Mouse (Mus musculus) embryonic facial prominence, embryonic 11.5 days (tissue): Measurements from ENCODE around the gene Cxcl14. TPM values are rescaled to one million over a fixed set of nuclear protein-coding genes. Genes with fewer than 3 reads are reported as not detected.

Experiments used
- ATAC-seq: fragments of 200-750 bp; cut with Nextera tagmentation; replicated peaks from 2 replicates; pipeline ENCODE4 v1.8.0; 2017; ENCODE audit warnings: low read depth; ENCODE audit not compliant: insufficient number of reproducible peaks, low FRiP score, low TSS enrichment
- DNase-seq: peaks from one replicate; pipeline ENCODE4 v3.0.0-alpha.2; 2015; ENCODE audit warnings: low spot score
- H3K27ac ChIP-seq: fragments of 300-500 bp; sonication (generic); replicated peaks from 2 replicates; pipeline ENCODE4 v1.5.1; 2014; ENCODE audit warnings: mild to moderate bottlenecking, low read depth, low read length, control low read depth
- H3K27me3 ChIP-seq: fragments of 300-500 bp; sonication (generic); 2 replicates; pipeline ENCODE4 v1.6.1; 2014; ENCODE audit warnings: mild to moderate bottlenecking, low read length, moderate library complexity, mixed read lengths; ENCODE audit not compliant: control insufficient read depth, insufficient read depth
- H3K36me3 ChIP-seq: fragments of 300-500 bp; sonication (generic); replicated peaks from 2 replicates; pipeline ENCODE4 v1.6.1; 2014; ENCODE audit warnings: low read depth, mild to moderate bottlenecking, low read length, moderate library complexity, mixed read lengths; ENCODE audit not compliant: control insufficient read depth, insufficient read depth
- H3K4me1 ChIP-seq: fragments of 300-500 bp; sonication (generic); 2 replicates; pipeline ENCODE4 v1.6.1; 2014; ENCODE audit warnings: low read length, mixed read lengths; ENCODE audit not compliant: control insufficient read depth, insufficient read depth
- H3K4me2 ChIP-seq: fragments of 300-500 bp; sonication (generic); 2 replicates; pipeline ENCODE4 v1.6.1; 2014; ENCODE audit warnings: low read depth, mild to moderate bottlenecking, control low read depth, low read length, moderate library complexity
- H3K4me3 ChIP-seq: fragments of 300-500 bp; sonication (generic); 2 replicates; pipeline ENCODE4 v1.5.1; 2014; ENCODE audit warnings: low read depth, low read length, control low read depth
- H3K9ac ChIP-seq: fragments of 300-500 bp; sonication (generic); replicated peaks from 2 replicates; pipeline ENCODE4 v1.6.1; 2014; ENCODE audit warnings: mild to moderate bottlenecking, control low read depth, low read length
- H3K9me3 ChIP-seq: fragments of 300-500 bp; sonication (generic); replicated peaks from 2 replicates; pipeline ENCODE4 v1.6.1; 2016; ENCODE audit warnings: mild to moderate bottlenecking, low read length, inconsistent platforms, mixed read lengths; ENCODE audit not compliant: control insufficient read depth
- WGBS: fragments of 180-500 bp; shearing (Covaris S2); extraction: QIAGEN DNeasy Blood & Tissue Kit; methylation state at CpG from one replicate; pipeline ENCODE4 v1.1.7; 2014; 5-methylcytosine and 5-hydroxymethylcytosine counted together
- polyA plus RNA-seq: library from polyadenylated mRNA; unstranded; fragments of >200 nt; fragmentation: Nextera tagmentation; extraction: Ambion mirVana; gene quantifications from 2 replicates; pipeline ENCODE4 v1.2.1, GENCODE M21; 2014

Cxcl14 gene
- polyA plus RNA-seq, 1 experiment from 2014 or later: 104 TPM

GRCm38 (mm10) chr13:56267396-56267795, 29.0 kb downstream of the Cxcl14 start:
- Histone ChIP-seq H3K27me3 (peaks cover 2% of the 10 kb centered on the region; the same call in 1 of the 2 replicates), H3K4me3 (no peak overlapping the region), H3K36me3 (no peaks in the 10 kb centered on the region), H3K4me1 (no peaks in the 10 kb centered on the region), H3K4me2 (no peak overlapping the region), H3K27ac (no peak overlapping the region), H3K9ac (no peak overlapping the region), H3K9me3 (no peaks in the 10 kb centered on the region; the same call in 1 of the 2 replicates)
- no peak for DNase-seq
- 80% methylated on average over 4 of the region's 4 CpGs for WGBS
- no peak for ATAC-seq

- Histone ChIP-seq H3K4me2 (no peak overlapping the region), H3K27ac (no peak overlapping the region), H3K9ac (no peak overlapping the region), H3K9me3 (no peaks in the 10 kb centered on the region; the same call in 1 of the 2 replicates), H3K27me3 (peaks cover 9% of the 10 kb centered on the region; the same call in 1 of the 2 replicates), H3K4me3 (no peak overlapping the region), H3K36me3 (no peaks in the 10 kb centered on the region), H3K4me1 (no peaks in the 10 kb centered on the region)
- 43% methylated on average over 8 of the region's 8 CpGs for WGBS
- ATAC-seq: no peak; the same call in 1 of the 2 replicates
- DNase-seq: peak; percentile 68
These were observed 29.9 kb downstream of the Cxcl14 start for GRCm38 (mm10) chr13:56266435-56266834.

- ATAC-seq (no peak), DNase-seq (no peak)
- H3K36me3 ChIP-seq: no peaks in the 10 kb centered on the region
- no peak overlapping the region for H3K9ac ChIP-seq
- no peaks in the 10 kb centered on the region for H3K4me1 ChIP-seq
- no peaks in the 10 kb centered on the region for H3K9me3 ChIP-seq
- WGBS: 70% methylated on average over 5 of the region's 5 CpGs
- H3K27ac ChIP-seq: no peak overlapping the region
- peaks cover 15% of the 10 kb centered on the region for H3K27me3 ChIP-seq
- H3K4me3 ChIP-seq: no peak overlapping the region
- H3K4me2 ChIP-seq: no peak overlapping the region
These were observed 30.7 kb downstream of the Cxcl14 start for GRCm38 (mm10) chr13:56265661-56266060.

GRCm38 (mm10) chr13:56262269-56262668, 34.1 kb downstream of the Cxcl14 start:
- Histone ChIP-seq H3K9ac (no peak overlapping the region), H3K27me3 (peaks cover 49% of the 10 kb centered on the region), H3K4me3 (no peak overlapping the region), H3K9me3 (no peaks in the 10 kb centered on the region), H3K36me3 (no peaks in the 10 kb centered on the region), H3K4me2 (no peak overlapping the region), H3K27ac (no peak overlapping the region), H3K4me1 (peaks cover 6% of the 10 kb centered on the region)
- ATAC-seq: no peak
- WGBS: 46% methylated on average over 4 of the region's 4 CpGs
- no peak for DNase-seq

- Histone ChIP-seq H3K9me3 (no peaks in the 10 kb centered on the region), H3K36me3 (no peaks in the 10 kb centered on the region), H3K27me3 (peaks cover 68% of the 10 kb centered on the region), H3K27ac (no peak overlapping the region), H3K4me1 (peaks cover 6% of the 10 kb centered on the region), H3K4me2 (no peak overlapping the region), H3K4me3 (no peak overlapping the region), H3K9ac (no peak overlapping the region)
- DNase-seq (no peak), ATAC-seq (peak; percentile 35)
- WGBS: 3% methylated on average over 17 of the region's 17 CpGs
These were observed 36.0 kb downstream of the Cxcl14 start for GRCm38 (mm10) chr13:56260344-56260780.

GRCm38 (mm10) chr13:56259926-56260250, 36.5 kb downstream of the Cxcl14 start:
- H3K36me3 ChIP-seq: no peaks in the 10 kb centered on the region
- H3K27ac ChIP-seq: no peak overlapping the region
- no peak for DNase-seq
- no peaks in the 10 kb centered on the region for H3K9me3 ChIP-seq
- no peak overlapping the region for H3K4me3 ChIP-seq
- no peak overlapping the region for H3K4me2 ChIP-seq
- H3K9ac ChIP-seq: no peak overlapping the region
- peaks cover 6% of the 10 kb centered on the region for H3K4me1 ChIP-seq
- H3K27me3 ChIP-seq: peaks cover 73% of the 10 kb centered on the region
- 2% methylated on average over 5 of the region's 5 CpGs for WGBS
- no peak for ATAC-seq

GRCm38 (mm10) chr13:56259021-56259925, 37.1 kb downstream of the Cxcl14 start:
- ATAC-seq (no peak), DNase-seq (peak; percentile 49)
- H3K27me3 ChIP-seq: peaks cover 79% of the 10 kb centered on the region
- peak overlapping the region; percentile 24 for H3K4me3 ChIP-seq
- H3K36me3 ChIP-seq: no peaks in the 10 kb centered on the region
- H3K27ac ChIP-seq: no peak overlapping the region
- H3K4me2 ChIP-seq: peak overlapping the region; percentile 46
- H3K9ac ChIP-seq: no peak overlapping the region
- peaks cover 6% of the 10 kb centered on the region for H3K4me1 ChIP-seq
- WGBS: 1% methylated on average over 54 of the region's 55 CpGs
- no peaks in the 10 kb centered on the region for H3K9me3 ChIP-seq
